22 mouse cellular contexts compared by ENCODE assay signal in genomic region chr3:98262133-98262532, GRCm38 (mm10). TPM values are rescaled to one million over a fixed set of nuclear protein-coding genes. Genes with fewer than 3 reads are reported as not detected.
DNase-seq lines count a peak whose midpoint lies in the region; ATAC-seq lines count a peak whose summit lies in the region.
"Had no signal": no experiment of that assay in that cellular context is flagged by ENCODE, and none has a peak within 500 bp of the region (broad histone marks: within the 10 kb centered on the region; RNA-seq: fewer than 3 reads in every experiment).

No protein-coding gene starts in this region.

- H3K9me3 ChIP-seq in liver, embryonic 11.5 days (ENCODE audit: control insufficient read depth, low read length), result no peaks in the 10 kb centered on the region
- no peaks in the 10 kb centered on the region for H3K9me3 ChIP-seq in liver, embryonic 15.5 days (replicated peaks)
- H3K9me3 ChIP-seq: heart, embryonic 13.5 days; hindbrain, embryonic 13.5 days; lung, embryonic 15.5 days had no signal

- H3K27me3 ChIP-seq in liver, embryonic 11.5 days (replicated peaks; ENCODE audit: control insufficient read depth, insufficient read depth, low read length), result no peaks in the 10 kb centered on the region
- H3K27me3 ChIP-seq in liver, embryonic 15.5 days, result no peaks in the 10 kb centered on the region
- H3K27me3 ChIP-seq: heart, embryonic 13.5 days; hindbrain, embryonic 13.5 days; lung, embryonic 15.5 days had no signal

- no peak overlapping the region for H3K4me2 ChIP-seq in liver, embryonic 11.5 days
- no peak overlapping the region for H3K4me2 ChIP-seq in liver, embryonic 15.5 days
- H3K4me2 ChIP-seq: heart, embryonic 13.5 days; hindbrain, embryonic 13.5 days; lung, embryonic 15.5 days had no signal

- H3K9ac ChIP-seq in liver, embryonic 11.5 days (ENCODE audit: low read depth, low read length), result no peak overlapping the region
- no peak overlapping the region for H3K9ac ChIP-seq in liver, embryonic 15.5 days
- H3K9ac ChIP-seq: heart, embryonic 13.5 days; hindbrain, embryonic 13.5 days; lung, embryonic 15.5 days had no signal

- H3K36me3 ChIP-seq in liver, embryonic 11.5 days (ENCODE audit: control insufficient read depth, insufficient read depth, low read length), result no peaks in the 10 kb centered on the region
- no peaks in the 10 kb centered on the region for H3K36me3 ChIP-seq in liver, embryonic 15.5 days (replicated peaks)
- H3K36me3 ChIP-seq: heart, embryonic 13.5 days; hindbrain, embryonic 13.5 days; lung, embryonic 15.5 days had no signal

- ATAC-seq in liver, embryonic 11.5 days (replicated peaks; ENCODE audit: low FRiP score), result no peak
- ATAC-seq in liver, embryonic 15.5 days (ENCODE audit: insufficient read depth), result peak; percentile 65
- no peak for ATAC-seq in erythroblast, adult 5-6 weeks (replicated peaks; ENCODE audit: low FRiP score, poor library complexity, severe bottlenecking)

- DNase-seq in liver, result peak; percentile 36
- DNase-seq in liver, embryonic 11.5 days (ENCODE audit: low spot score), result no peak
- DNase-seq in kidney, postnatal 14 days, result peak; percentile 73
- DNase-seq in adrenal gland, postnatal 4 days (ENCODE audit: low spot score in 2 of 2), result no peak
- no peak for DNase-seq in adrenal gland, postnatal 25 days
- DNase-seq: cerebellum, adult 8-10 months; gastrocnemius, adult 2 months; lung, postnatal 4 days; retina, postnatal 1 day; thymus, postnatal 25 days had no signal

- 88% methylated on average over 2 of the region's 2 CpGs for WGBS in liver, embryonic 11.5 days
- WGBS in liver, embryonic 15.5 days (ENCODE audit: insufficient replicate concordance), result 72% methylated on average over 2 of the region's 2 CpGs

- H3K27ac ChIP-seq in liver, embryonic 11.5 days (ENCODE audit: low read depth, low read length), result no peak overlapping the region
- H3K27ac ChIP-seq in liver, embryonic 15.5 days (replicated peaks), result peak overlapping the region; percentile 66
- H3K27ac ChIP-seq: gastrocnemius, adult 2 months; heart, embryonic 13.5 days; hindbrain, embryonic 13.5 days; lung, embryonic 15.5 days had no signal

- no peak overlapping the region for H3K4me3 ChIP-seq in liver, embryonic 11.5 days (ENCODE audit: low read depth, low read length)
- no peak overlapping the region for H3K4me3 ChIP-seq in liver, embryonic 15.5 days (replicated peaks)
- H3K4me3 ChIP-seq: gastrocnemius, adult 2 months; heart, embryonic 13.5 days; hindbrain, embryonic 13.5 days; lung, embryonic 15.5 days had no signal

- peaks cover 5% of the 10 kb centered on the region; the same call in 1 of the 2 replicates for H3K4me1 ChIP-seq in liver, embryonic 11.5 days (replicated peaks; ENCODE audit: control insufficient read depth, insufficient read depth, low read length)
- H3K4me1 ChIP-seq in liver, embryonic 15.5 days (replicated peaks), result peaks cover 15% of the 10 kb centered on the region

RNA-seq across cellular contexts. Expression of gene Hmgcs2, which starts 18.1 kb away (rescaled TPM):
- 29.9 and 32.9 TPM in 2 replicates for polyA plus RNA-seq in liver, embryonic 11.5 days (2014; fragmentation: Nextera tagmentation; extraction: Ambion mirVana)
- 155 and 223 TPM in 2 replicates for polyA plus RNA-seq in liver, embryonic 15.5 days (2015; fragmentation: Nextera tagmentation; extraction: Ambion mirVana)
- total RNA-seq in adrenal gland, postnatal 4 days (2021), result 100 to 1,000 TPM in 1 of 2 experiments, 10 to 100 TPM in 1; 30.6 to 130 TPM
- total RNA-seq in adrenal gland, postnatal 25 days (2021), result 6.0 and 18.1 TPM in 2 replicates
- 0.42 TPM in 1 of 2 replicates, not detected in the other for total RNA-seq in erythroblast, adult 5-6 weeks (2015; ENCODE audit: low replicate concordance)
- total RNA-seq in erythroblast, adult 5-6 weeks (2017; ENCODE audit: low replicate concordance), result not detected in 2 replicates
- total RNA-seq: granulocyte monocyte progenitor cell, adult 5-6 weeks had no signal

RNA-seq across cellular contexts. Expression of gene Reg4, which starts 40.2 kb away (rescaled TPM):
- 0.16 TPM in 1 of 2 replicates, not detected in the other for polyA plus RNA-seq in liver, embryonic 11.5 days (2014; fragmentation: Nextera tagmentation; extraction: Ambion mirVana)
- polyA plus RNA-seq in liver, embryonic 15.5 days (2015; fragmentation: Nextera tagmentation; extraction: Ambion mirVana), result not detected in 2 replicates
- not detected for total RNA-seq in adrenal gland, postnatal 4 days (2021)
- not detected in 2 replicates for total RNA-seq in adrenal gland, postnatal 25 days (2021)
- not detected in 2 replicates for total RNA-seq in erythroblast, adult 5-6 weeks (2015; ENCODE audit: low replicate concordance)
- not detected in 2 replicates for total RNA-seq in erythroblast, adult 5-6 weeks (2017; ENCODE audit: low replicate concordance)
- total RNA-seq: adrenal gland, adult 18-20 months; gastrocnemius, adult 2 months; granulocyte monocyte progenitor cell, adult 5-6 weeks; heart, postnatal 25 days; layer of hippocampus, postnatal 10 days had no signal
- polyA plus RNA-seq: C2C12; forebrain, embryonic 11.5 days; heart, embryonic 13.5 days; hindbrain, embryonic 13.5 days; limb, embryonic 11.5 days; lung, embryonic 15.5 days had no signal

Comparison
In these comparisons a context has a peak if more than half of its experiments do, and no peak if none do; other contexts are left out.
1. DNase-seq: peak in liver (single experiment) and kidney, postnatal 14 days (single experiment); none in liver, embryonic 11.5 days (single experiment), adrenal gland, postnatal 4 days (0 of 2) and adrenal gland, postnatal 25 days (single experiment).